Mouse (Mus musculus) cerebellum, adult 11-12 months (tissue): ENCODE measurements around the gene Gbp3.

Experiments used
- DNase-seq: peaks from one replicate; pipeline ENCODE4 v3.0.0; 2022

Gbp3 gene

GRCm38 (mm10) chr3:142590431-142591067 lies 30.7 kb downstream of the Gbp3 start:
- no peak for DNase-seq

- no peak for DNase-seq
These were observed 34.7 kb downstream of the Gbp3 start, which contains the start of gene Gbp2b for GRCm38 (mm10) chr3:142594547-142594946. Gbp2b (plus strand) TSS chr3:142594847.

GRCm38 (mm10) chr3:142597923-142598322 lies 38.1 kb downstream of the Gbp3 start:
- no peak for DNase-seq

DNA sequence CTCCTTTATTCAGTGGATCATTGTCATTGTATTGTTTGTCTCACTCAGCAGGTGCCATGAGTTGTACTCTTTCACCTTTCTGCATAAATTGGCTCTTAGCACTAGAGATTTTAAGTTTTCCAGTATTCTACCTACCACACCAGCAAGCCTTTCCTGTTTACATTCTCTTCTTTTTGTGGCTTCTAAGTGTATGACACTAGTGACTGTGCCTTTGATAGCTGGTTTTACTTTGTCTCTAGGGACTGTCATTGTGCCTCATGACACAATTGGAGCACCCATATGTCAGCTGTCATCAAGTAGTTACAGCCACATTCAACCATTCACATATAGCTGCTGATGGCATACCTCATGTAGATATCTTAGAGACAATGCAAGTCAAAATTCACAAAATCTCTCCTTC lies 41.8 kb downstream of the Gbp3 start:
- DNase-seq: no peak

- DNase-seq: no peak
These were observed 58.8 kb downstream of the Gbp3 start for GRCm38 (mm10) chr3:142618658-142619057.

GRCm38 (mm10) chr3:142619606-142620005 lies 59.8 kb downstream of the Gbp3 start:
- no peak for DNase-seq

GRCm38 (mm10) chr3:142620111-142620955 lies 60.5 kb downstream of the Gbp3 start, which contains the start of gene Gbp2:
Gbp2 (plus strand) TSS chr3:142620602.
- no peak for DNase-seq

GRCm38 (mm10) chr3:142620956-142621562 lies 61.2 kb downstream of the Gbp3 start:
- no peak for DNase-seq
